Mouse (Mus musculus): Measurements from ENCODE around the gene Plagl1. TPM values are rescaled to one million over a fixed set of nuclear protein-coding genes. Genes with fewer than 3 reads are reported as not detected.

Gene Plagl1
- total and polyA plus RNA-seq, 2 experiments from 2014 or later = 66.0 to 560 TPM

- Histone ChIP-seq H3K36me3 (replicated peaks; ENCODE audit: control insufficient read depth, insufficient read depth, low read length) (peaks cover 3% of the 10 kb centered on the region; the same call in 1 of the 2 replicates), H3K4me3 (ENCODE audit: low read depth, low read length) (no peak overlapping the region), H3K9me3 (replicated peaks; ENCODE audit: control insufficient read depth, low read length) (no peaks in the 10 kb centered on the region), H3K4me1 (ENCODE audit: control insufficient read depth, insufficient read depth) (peaks cover 8% of the 10 kb centered on the region; the same call in 1 of the 2 replicates), H3K9ac (replicated peaks; ENCODE audit: low read depth, low read length) (no peak overlapping the region), H3K4me2 (ENCODE audit: low read depth, low read length) (no peak overlapping the region), H3K27ac (ENCODE audit: low read depth) (no peak overlapping the region), H3K27me3 (ENCODE audit: control insufficient read depth, insufficient read depth, low read length) (no peaks in the 10 kb centered on the region)
- ATAC-seq (ENCODE audit: insufficient read depth, low read depth) = no peak
- WGBS = 76% methylated on average over 4 of the region's 4 CpGs
- TF ChIP-seq EP300 (IDR thresholded peaks at IDR 0.05; ENCODE audit: low read depth) = no peak
- no peak for TF ChIP-seq CTCF (IDR thresholded peaks at IDR 0.05; ENCODE audit: low read depth)
- DNase-seq (ENCODE audit: low spot score) = no peak
Observed at GRCm38 (mm10) chr10:13133850-13134249, 73.5 kb downstream of the Plagl1 start.

- Histone ChIP-seq H3K27ac (ENCODE audit: low read depth) (no peak overlapping the region), H3K27me3 (ENCODE audit: control insufficient read depth, insufficient read depth, low read length) (no peaks in the 10 kb centered on the region), H3K9ac (replicated peaks; ENCODE audit: low read depth, low read length) (no peak overlapping the region), H3K36me3 (replicated peaks; ENCODE audit: control insufficient read depth, insufficient read depth, low read length) (no peaks in the 10 kb centered on the region), H3K4me2 (ENCODE audit: low read depth, low read length) (no peak overlapping the region), H3K4me3 (ENCODE audit: low read depth, low read length) (no peak overlapping the region), H3K4me1 (ENCODE audit: control insufficient read depth, insufficient read depth) (peaks cover 8% of the 10 kb centered on the region; the same call in 1 of the 2 replicates), H3K9me3 (replicated peaks; ENCODE audit: control insufficient read depth, low read length) (no peaks in the 10 kb centered on the region)
- 94% methylated on average over 7 of the region's 7 CpGs for WGBS
- DNase-seq (ENCODE audit: low spot score) (no peak), ATAC-seq (ENCODE audit: insufficient read depth, low read depth) (no peak)
- TF ChIP-seq CTCF (IDR thresholded peaks at IDR 0.05; ENCODE audit: low read depth) (no peak), EP300 (IDR thresholded peaks at IDR 0.05; ENCODE audit: low read depth) (no peak)
Observed at GRCm38 (mm10) chr10:13135276-13135675, 75.0 kb downstream of the Plagl1 start.

- H3K9ac ChIP-seq (replicated peaks; ENCODE audit: low read depth, low read length) = no peak overlapping the region
- no peaks in the 10 kb centered on the region for H3K36me3 ChIP-seq (replicated peaks; ENCODE audit: control insufficient read depth, insufficient read depth, low read length)
Observed at GRCm38 (mm10) chr10:13135751-13136150, 75.4 kb downstream of the Plagl1 start.

GRCm38 (mm10) chr10:13137906-13138305, 77.6 kb downstream of the Plagl1 start:
- Histone ChIP-seq H3K27me3 (ENCODE audit: control insufficient read depth, insufficient read depth, low read length) (no peaks in the 10 kb centered on the region), H3K9me3 (replicated peaks; ENCODE audit: control insufficient read depth, low read length) (no peaks in the 10 kb centered on the region), H3K4me3 (ENCODE audit: low read depth, low read length) (no peak overlapping the region), H3K9ac (replicated peaks; ENCODE audit: low read depth, low read length) (no peak overlapping the region), H3K4me2 (ENCODE audit: low read depth, low read length) (no peak overlapping the region), H3K4me1 (ENCODE audit: control insufficient read depth, insufficient read depth) (peaks cover 8% of the 10 kb centered on the region; the same call in 1 of the 2 replicates), H3K27ac (ENCODE audit: low read depth) (no peak overlapping the region), H3K36me3 (replicated peaks; ENCODE audit: control insufficient read depth, insufficient read depth, low read length) (no peaks in the 10 kb centered on the region)
- ATAC-seq (ENCODE audit: insufficient read depth, low read depth) (no peak), DNase-seq (ENCODE audit: low spot score) (no peak)
- 91% methylated on average over 6 of the region's 6 CpGs for WGBS
- TF ChIP-seq CTCF (IDR thresholded peaks at IDR 0.05; ENCODE audit: low read depth) (no peak), EP300 (IDR thresholded peaks at IDR 0.05; ENCODE audit: low read depth) (no peak)

More at GRCm38 (mm10) chr10:13135751-13136150, 75.4 kb downstream of the Plagl1 start:
- Histone ChIP-seq H3K4me2 (ENCODE audit: low read depth, low read length) (no peak overlapping the region), H3K9me3 (replicated peaks; ENCODE audit: control insufficient read depth, low read length) (no peaks in the 10 kb centered on the region), H3K27me3 (ENCODE audit: control insufficient read depth, insufficient read depth, low read length) (no peaks in the 10 kb centered on the region), H3K27ac (ENCODE audit: low read depth) (no peak overlapping the region), H3K4me3 (ENCODE audit: low read depth, low read length) (no peak overlapping the region), H3K4me1 (ENCODE audit: control insufficient read depth, insufficient read depth) (peaks cover 8% of the 10 kb centered on the region; the same call in 1 of the 2 replicates)
- WGBS = 94% methylated on average over 7 of the region's 7 CpGs
- TF ChIP-seq CTCF (IDR thresholded peaks at IDR 0.05; ENCODE audit: low read depth) (no peak), EP300 (IDR thresholded peaks at IDR 0.05; ENCODE audit: low read depth) (no peak)
- no peak for ATAC-seq (ENCODE audit: insufficient read depth, low read depth)
- DNase-seq (ENCODE audit: low spot score) = no peak

GRCm38 (mm10) chr10:13140434-13140833, 80.1 kb downstream of the Plagl1 start:
- no peak overlapping the region for H3K4me2 ChIP-seq (ENCODE audit: low read depth, low read length)

GRCm38 (mm10) chr10:13150435-13150834, 90.1 kb downstream of the Plagl1 start:
- Histone ChIP-seq H3K4me2 (ENCODE audit: low read depth, low read length) (no peak overlapping the region), H3K4me3 (ENCODE audit: low read depth, low read length) (no peak overlapping the region), H3K9me3 (replicated peaks; ENCODE audit: control insufficient read depth, low read length) (no peaks in the 10 kb centered on the region), H3K27ac (ENCODE audit: low read depth) (no peak overlapping the region), H3K4me1 (ENCODE audit: control insufficient read depth, insufficient read depth) (no peaks in the 10 kb centered on the region), H3K36me3 (replicated peaks; ENCODE audit: control insufficient read depth, insufficient read depth, low read length) (no peaks in the 10 kb centered on the region), H3K9ac (replicated peaks; ENCODE audit: low read depth, low read length) (no peak overlapping the region), H3K27me3 (ENCODE audit: control insufficient read depth, insufficient read depth, low read length) (no peaks in the 10 kb centered on the region)
- 77% methylated on average over 3 of the region's 3 CpGs for WGBS
- no peak for TF ChIP-seq CTCF (IDR thresholded peaks at IDR 0.05; ENCODE audit: low read depth)
- no peak for DNase-seq (ENCODE audit: low spot score)
- ATAC-seq (ENCODE audit: insufficient read depth, low read depth) = no peak

More at GRCm38 (mm10) chr10:13140434-13140833, 80.1 kb downstream of the Plagl1 start:
- Histone ChIP-seq H3K9me3 (replicated peaks; ENCODE audit: control insufficient read depth, low read length) (no peaks in the 10 kb centered on the region), H3K27me3 (ENCODE audit: control insufficient read depth, insufficient read depth, low read length) (no peaks in the 10 kb centered on the region), H3K9ac (replicated peaks; ENCODE audit: low read depth, low read length) (no peak overlapping the region), H3K36me3 (replicated peaks; ENCODE audit: control insufficient read depth, insufficient read depth, low read length) (no peaks in the 10 kb centered on the region), H3K4me1 (ENCODE audit: control insufficient read depth, insufficient read depth) (peaks cover 8% of the 10 kb centered on the region; the same call in 1 of the 2 replicates), H3K27ac (ENCODE audit: low read depth) (no peak overlapping the region), H3K4me3 (ENCODE audit: low read depth, low read length) (no peak overlapping the region)
- no peak for TF ChIP-seq EP300 (IDR thresholded peaks at IDR 0.05; ENCODE audit: low read depth)
- no peak for TF ChIP-seq CTCF (IDR thresholded peaks at IDR 0.05; ENCODE audit: low read depth)
- DNase-seq (ENCODE audit: low spot score) = no peak
- no peak for ATAC-seq (ENCODE audit: insufficient read depth, low read depth)
- WGBS = 65% methylated on average over 2 of the region's 2 CpGs

Data from heart, postnatal 0 days (tissue).